Mouse (Mus musculus): ENCODE data around the gene Ralgps2.

GRCm38 (mm10) chr1:156852409-156852808 lies 87.0 kb downstream of the Ralgps2 start:
- TF ChIP-seq CTCF (IDR thresholded peaks at IDR 0.05; ENCODE audit: extremely low read depth, insufficient read depth, insufficient read length, insufficient replicate concordance) (no peak), POLR2A (IDR thresholded peaks at IDR 0.05; ENCODE audit: low read depth, low read length) (no peak)
